Mouse (Mus musculus) C2C12 (cell line): ENCODE measurements around the gene Smc3. TPM values are rescaled to one million over a fixed set of nuclear protein-coding genes. Genes with fewer than 3 reads are reported as not detected.

ENCODE experiments used
- H3K27me3 ChIP-seq: one replicate; pipeline ENCODE4 v1.6.1; 2011; ENCODE audit not compliant: control insufficient read depth, insufficient read depth, insufficient read length
- H3K36me3 ChIP-seq: one replicate; pipeline ENCODE4 v1.6.1; 2011; ENCODE audit not compliant: control insufficient read depth, insufficient read depth
- H3K4me3 ChIP-seq: one replicate; pipeline ENCODE4 v1.5.1; 2011; ENCODE audit warnings: mild to moderate bottlenecking, control low read depth; ENCODE audit not compliant: poor library complexity, insufficient read depth, severe bottlenecking
- H3K79me2 ChIP-seq: one replicate; pipeline ENCODE4 v1.6.1; 2011; ENCODE audit not compliant: control insufficient read depth, insufficient read depth
- H3K79me3 ChIP-seq: one replicate; pipeline ENCODE4 v1.6.1; 2011; ENCODE audit warnings: low read depth, control low read depth
- H3ac ChIP-seq: one replicate; pipeline ENCODE3; 2011; ENCODE audit warnings: low read depth; ENCODE audit not compliant: control insufficient read depth, insufficient read length
- CEBPB ChIP-seq: IDR thresholded peaks from one replicate; pipeline ENCODE4 v1.6.1; 2011; ENCODE audit warnings: low read depth, mild to moderate bottlenecking, control low read depth, moderate library complexity
- CTCF ChIP-seq: IDR thresholded peaks from one replicate; pipeline ENCODE4 v1.5.1; 2011; ENCODE audit not compliant: control insufficient read depth, insufficient read depth, insufficient read length
- FOSL1 ChIP-seq: IDR thresholded peaks from one replicate; pipeline ENCODE4 v1.8.0; 2011; ENCODE audit warnings: mild to moderate bottlenecking, low read length; ENCODE audit not compliant: poor library complexity, insufficient read depth, severe bottlenecking
- MAX ChIP-seq: IDR thresholded peaks from one replicate; pipeline ENCODE4 v1.6.1; 2011; ENCODE audit warnings: mild to moderate bottlenecking, control low read depth
- MYOD1 ChIP-seq: IDR thresholded peaks from one replicate; pipeline ENCODE4 v1.6.1; 2011; ENCODE audit warnings: low read depth; ENCODE audit not compliant: control insufficient read depth, insufficient read length
- MYOG ChIP-seq: IDR thresholded peaks from one replicate; pipeline ENCODE4 v1.6.1; 2011; ENCODE audit not compliant: control insufficient read depth, insufficient read length; ENCODE audit errors: extremely low read depth
- USF1 ChIP-seq: IDR thresholded peaks from one replicate; pipeline ENCODE4 v1.6.1; 2011; ENCODE audit warnings: low read depth, mild to moderate bottlenecking, control low read depth, moderate library complexity
- polyA plus RNA-seq: library from polyadenylated mRNA; unstranded; fragments of >200 nt; fragmentation: generic; extraction: Trizol; gene quantifications from one replicate; pipeline ENCODE4 v1.2.1, GENCODE M21; 2012; ENCODE audit warnings: missing spikeins

The Smc3 gene
- polyA plus RNA-seq, 1 experiment, result 10.1 TPM

GRCm38 (mm10) chr19:53567864-53568263, 32.3 kb upstream of the Smc3 start:
- H3K27me3 ChIP-seq, result no peaks in the 10 kb centered on the region
- H3K79me2 ChIP-seq, result no peaks in the 10 kb centered on the region
- H3K79me3 ChIP-seq, result no peaks in the 10 kb centered on the region
- TF ChIP-seq MAX, result no peak
- TF ChIP-seq MYOG, result no peak
- TF ChIP-seq USF1, result no peak
- no peak for TF ChIP-seq FOSL1
- no peak for TF ChIP-seq MYOD1
- TF ChIP-seq CEBPB, result no peak
- no peak for TF ChIP-seq CTCF
- H3ac ChIP-seq, result no peak overlapping the region
- no peak overlapping the region for H3K4me3 ChIP-seq
- no peaks in the 10 kb centered on the region for H3K36me3 ChIP-seq

- Histone ChIP-seq H3K36me3 (no peaks in the 10 kb centered on the region), H3K27me3 (no peaks in the 10 kb centered on the region), H3K4me3 (no peak overlapping the region), H3K79me3 (no peaks in the 10 kb centered on the region), H3K79me2 (no peaks in the 10 kb centered on the region), H3ac (no peak overlapping the region)
- no peak for TF ChIP-seq CTCF
- no peak for TF ChIP-seq CEBPB
- no peak for TF ChIP-seq MYOG
- TF ChIP-seq USF1, result no peak
- TF ChIP-seq MAX, result no peak
- TF ChIP-seq FOSL1, result no peak
- no peak for TF ChIP-seq MYOD1
Observed at GRCm38 (mm10) chr19:53568553-53568952, 31.6 kb upstream of the Smc3 start.

GRCm38 (mm10) chr19:53571056-53571455, 29.1 kb upstream of the Smc3 start:
- no peak for TF ChIP-seq CTCF
- no peak for TF ChIP-seq FOSL1
- TF ChIP-seq MYOD1, result no peak
- TF ChIP-seq MAX, result no peak
- no peak for TF ChIP-seq MYOG
- Histone ChIP-seq H3K4me3 (no peak overlapping the region), H3ac (no peak overlapping the region), H3K36me3 (no peaks in the 10 kb centered on the region), H3K27me3 (no peaks in the 10 kb centered on the region), H3K79me2 (no peaks in the 10 kb centered on the region), H3K79me3 (no peaks in the 10 kb centered on the region)

- Histone ChIP-seq H3K27me3 (no peaks in the 10 kb centered on the region), H3K79me3 (no peaks in the 10 kb centered on the region), H3K79me2 (no peaks in the 10 kb centered on the region), H3ac (no peak overlapping the region), H3K4me3 (no peak overlapping the region), H3K36me3 (no peaks in the 10 kb centered on the region)
- no peak for TF ChIP-seq FOSL1
- no peak for TF ChIP-seq CTCF
- no peak for TF ChIP-seq USF1
- no peak for TF ChIP-seq MYOG
- TF ChIP-seq MYOD1, result no peak
- no peak for TF ChIP-seq MAX
Observed at GRCm38 (mm10) chr19:53571501-53572428, 28.4 kb upstream of the Smc3 start.

GRCm38 (mm10) chr19:53572607-53573006, 27.6 kb upstream of the Smc3 start:
- Histone ChIP-seq H3K4me3 (no peak overlapping the region), H3K79me3 (no peaks in the 10 kb centered on the region), H3K79me2 (no peaks in the 10 kb centered on the region), H3K36me3 (no peaks in the 10 kb centered on the region), H3K27me3 (no peaks in the 10 kb centered on the region), H3ac (no peak overlapping the region)
- TF ChIP-seq CEBPB (no peak), MAX (no peak), FOSL1 (no peak), MYOG (no peak), MYOD1 (no peak), CTCF (no peak), USF1 (no peak)
